Mouse (Mus musculus) erythroblast, embryonic 14.5 days (primary cell): Measurements from ENCODE around the gene Kat2b.

ENCODE experiments used
- GATA1 ChIP-seq: IDR thresholded peaks from 2 replicates; pipeline ENCODE4 v1.6.1; 2012; ENCODE audit warnings: low read length, inconsistent platforms, mixed read lengths
- TAL1 ChIP-seq: IDR thresholded peaks from 3 replicates; pipeline ENCODE4 v1.6.1; 2012; ENCODE audit warnings: low read length, inconsistent platforms, mixed read lengths

DNA sequence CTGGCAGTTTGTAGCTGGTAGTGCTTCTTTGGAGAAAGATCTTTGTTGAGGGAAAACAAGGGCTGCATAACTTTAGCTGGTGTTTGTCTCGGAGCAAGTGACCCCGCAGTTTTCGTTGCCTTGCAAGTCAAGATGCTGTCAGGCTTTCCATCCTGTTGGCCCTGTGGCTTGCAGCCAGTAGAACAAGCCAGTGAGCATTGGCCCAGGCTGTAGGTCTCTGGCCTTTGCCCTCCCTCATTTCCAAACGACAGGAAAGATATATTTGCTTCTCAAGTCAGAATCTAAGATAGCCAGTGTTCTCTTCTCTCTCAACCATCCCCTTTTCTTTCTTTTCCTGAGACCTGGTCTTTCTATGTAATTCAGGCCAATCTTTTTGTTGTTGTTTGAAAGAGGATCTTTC lies 60.8 kb downstream of the Kat2b start:
- TF ChIP-seq TAL1 (no peak), GATA1 (no peak)
